Mouse (Mus musculus) T-cell, adult 2 months (primary cell): ENCODE measurements around the gene Hat1.
"Not testable (repeated sequence)": the region's sequence is repeated elsewhere in the genome, so short reads cannot be mapped to it uniquely, and the experiment has no call there.

ENCODE experiments used
- DNase-seq: peaks from one replicate; pipeline ENCODE4 v3.0.0; 2022; ENCODE audit warnings: low spot score

The Hat1 gene

DNA sequence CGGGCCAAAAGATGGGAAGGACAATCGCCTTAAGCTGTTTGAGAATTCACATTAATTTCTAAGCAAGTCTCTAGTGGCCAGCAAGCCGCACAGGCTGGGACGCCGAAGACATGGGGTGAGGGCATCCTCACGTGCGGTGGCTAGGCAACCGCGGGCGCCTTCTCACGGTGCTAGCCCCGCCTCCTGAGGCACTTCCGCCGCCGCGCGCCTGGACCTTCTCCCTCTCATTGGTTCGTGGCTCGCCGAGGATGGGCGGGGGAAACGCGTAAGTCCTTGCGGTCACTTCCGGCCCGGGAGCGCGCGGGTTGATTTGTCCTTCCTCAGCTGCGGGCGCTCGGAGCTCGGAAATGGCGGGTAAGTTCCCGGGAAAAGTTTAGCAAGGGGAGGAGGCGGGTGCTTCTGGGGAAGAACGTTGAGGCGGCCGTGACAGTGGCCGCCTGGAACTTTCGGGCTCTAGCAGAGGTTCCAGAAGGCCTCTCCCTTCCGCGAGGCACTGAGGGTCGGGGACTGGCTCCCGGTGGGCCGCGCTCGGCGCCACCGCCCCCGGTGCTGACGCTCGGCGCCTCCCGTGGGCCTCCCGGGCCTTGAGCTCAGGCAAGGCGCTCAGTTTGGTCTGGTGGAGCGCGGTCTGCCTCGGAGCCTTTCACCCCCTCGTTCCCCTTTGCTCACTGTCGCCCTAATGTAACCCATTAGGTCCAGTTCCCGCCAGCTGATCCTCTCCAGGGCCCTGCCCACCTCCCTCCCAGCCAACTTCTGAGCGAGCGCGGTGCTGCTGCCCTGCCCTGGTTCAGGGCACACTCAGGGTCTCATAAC lies at the start of gene Hat1:
Gene Hat1 (plus strand): TSS at position 8 of the 813 bp plus-strand sequence.
- peak; percentile 96 for DNase-seq

DNA sequence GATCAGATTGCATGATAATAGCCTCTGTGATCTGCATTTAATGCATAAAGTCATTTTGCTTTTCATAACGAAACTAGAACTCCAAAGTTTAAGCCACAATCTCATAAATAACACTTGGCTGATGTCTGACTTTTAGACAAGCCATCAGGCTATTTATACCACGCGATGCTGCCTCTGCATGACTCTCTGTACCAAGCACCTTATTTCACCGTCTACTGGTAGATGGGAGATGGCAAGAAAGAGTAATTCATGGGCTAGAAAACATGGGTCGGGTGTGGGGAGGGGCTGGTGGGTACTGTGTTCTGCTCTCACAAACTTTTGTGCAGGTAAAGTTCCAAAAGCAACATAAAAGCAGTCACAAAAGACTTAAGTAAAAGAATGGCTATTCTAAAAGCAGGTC lies 48.6 kb upstream of the Hat1 start:
- DNase-seq: no peak

DNA sequence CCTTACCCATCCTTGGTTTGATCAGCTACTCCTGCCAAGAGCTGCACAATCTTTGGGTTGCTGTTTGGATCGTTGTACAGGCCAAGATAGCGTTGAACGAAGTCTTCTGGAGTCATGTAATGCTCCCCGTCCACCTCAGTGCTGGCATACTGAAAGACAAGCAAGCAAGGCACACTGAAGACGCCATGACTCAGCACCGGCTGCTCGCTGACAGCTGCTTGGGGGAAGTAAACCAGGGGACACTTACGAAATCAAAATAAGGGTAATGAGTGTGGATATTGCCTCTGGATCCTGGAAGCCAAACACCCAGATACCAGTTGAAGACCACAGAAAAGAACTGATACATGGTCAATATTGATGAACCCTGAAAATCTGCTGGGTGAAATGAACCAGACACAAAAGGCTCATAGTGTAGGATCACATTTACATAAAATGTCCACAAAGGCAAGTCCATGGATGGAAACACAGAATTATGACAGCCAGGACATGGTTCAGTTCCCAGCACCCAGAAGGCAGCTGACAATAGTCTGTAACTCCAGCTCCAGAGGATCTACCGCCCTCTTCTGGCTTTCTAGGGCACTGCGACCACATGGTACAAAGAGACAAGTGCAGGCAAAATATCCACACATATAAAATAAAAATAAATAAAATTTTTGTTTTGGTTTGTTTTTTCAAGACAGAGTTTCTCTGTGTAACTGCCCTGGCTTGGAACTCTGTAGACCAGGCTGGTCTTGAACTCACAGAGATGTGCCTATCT lies 44.7 kb upstream of the Hat1 start:
- DNase-seq: peak; percentile 9

DNA sequence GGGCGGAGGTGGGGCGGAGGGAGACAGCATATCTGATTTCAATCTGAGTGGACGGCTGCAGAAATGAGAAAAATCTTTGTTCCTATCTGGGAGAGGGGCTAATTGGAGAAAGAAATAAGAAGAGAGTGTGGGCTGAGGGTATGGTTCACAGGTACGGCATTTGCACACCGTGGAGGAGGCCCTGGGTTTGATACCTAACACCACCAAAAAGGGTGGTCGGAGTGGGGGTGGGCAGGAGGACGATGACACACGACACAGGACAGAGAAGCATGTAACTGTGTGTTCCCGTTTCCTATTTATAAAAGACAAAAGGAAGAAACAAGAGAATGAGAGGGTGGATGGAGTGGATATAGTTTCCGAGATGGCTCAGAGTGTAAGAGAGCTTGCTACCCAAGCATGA lies 41.6 kb upstream of the Hat1 start:
- DNase-seq: no peak

DNA sequence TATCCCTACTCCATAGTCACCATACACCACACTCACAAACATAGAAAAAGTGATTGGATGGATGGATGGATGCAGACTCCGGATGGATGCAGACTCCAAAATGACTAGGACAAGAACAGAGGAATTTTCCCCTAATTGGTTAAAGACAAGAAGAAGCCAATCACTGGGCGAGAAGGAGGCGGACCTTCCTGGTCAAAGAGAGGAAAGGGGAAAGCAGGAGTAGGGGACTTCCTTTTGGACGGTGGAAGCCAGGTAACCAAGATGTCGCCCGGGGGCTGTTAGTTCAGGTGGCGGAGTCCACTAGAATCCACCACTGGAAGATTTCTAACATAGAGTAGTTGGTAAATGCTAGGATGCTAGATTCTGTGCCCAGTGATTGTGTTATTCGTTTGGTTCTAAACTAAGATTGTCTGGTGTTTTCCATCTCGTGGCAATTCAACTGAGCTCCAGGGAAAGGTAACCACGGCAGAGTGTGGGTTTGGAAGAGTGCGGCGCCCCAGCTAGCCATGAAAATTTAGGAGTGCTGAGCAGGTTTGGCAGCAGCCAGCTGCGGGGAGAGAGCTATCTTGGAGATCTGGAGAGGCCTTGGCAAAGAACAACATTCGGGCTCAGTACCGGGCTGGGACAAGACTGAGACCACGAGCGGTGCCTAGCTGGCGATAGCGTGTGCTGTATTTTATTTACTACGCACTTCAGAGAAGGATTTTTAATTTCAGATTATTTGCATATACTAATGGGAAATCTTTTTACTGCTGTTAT lies 40.8 kb upstream of the Hat1 start:
- DNase-seq: no peak

DNA sequence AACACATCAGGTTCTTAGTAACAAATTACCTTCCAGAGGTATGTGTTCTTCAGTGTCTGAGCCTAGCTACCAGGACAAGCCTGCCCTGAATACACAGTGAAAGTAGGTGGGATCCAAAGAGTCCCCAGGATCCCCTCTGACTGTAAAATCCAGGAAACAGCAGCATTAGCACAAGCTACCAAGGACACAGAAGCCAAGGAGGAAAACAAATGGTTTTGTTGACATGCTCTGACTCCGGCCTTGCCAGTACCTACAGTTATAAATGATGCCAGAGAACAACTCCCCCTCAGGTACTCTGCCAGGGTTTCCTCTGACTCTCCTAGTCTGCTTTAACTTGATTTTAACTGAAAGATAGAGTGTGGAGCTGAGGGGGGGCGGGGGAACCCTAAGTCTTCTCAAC lies 39.2 kb upstream of the Hat1 start:
- DNase-seq: no peak

DNA sequence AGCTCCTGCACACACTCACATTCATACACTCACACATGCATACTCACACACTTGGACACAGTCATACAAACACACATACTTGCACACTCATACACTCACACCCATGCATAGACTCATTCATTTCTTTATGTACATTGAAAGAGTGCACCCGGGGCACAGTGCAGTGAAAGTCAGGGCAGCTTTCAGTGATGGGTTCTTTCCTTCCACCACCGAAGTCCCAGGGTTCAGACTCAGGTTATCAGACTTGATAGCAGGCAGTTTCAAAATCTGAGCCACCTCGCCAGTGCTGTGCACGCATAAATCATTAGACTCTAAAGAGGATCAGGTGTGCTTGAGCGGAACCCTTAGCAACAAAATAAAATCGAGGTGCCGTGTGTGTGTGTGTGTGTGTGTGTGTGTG lies 38.6 kb upstream of the Hat1 start:
- no peak for DNase-seq

DNA sequence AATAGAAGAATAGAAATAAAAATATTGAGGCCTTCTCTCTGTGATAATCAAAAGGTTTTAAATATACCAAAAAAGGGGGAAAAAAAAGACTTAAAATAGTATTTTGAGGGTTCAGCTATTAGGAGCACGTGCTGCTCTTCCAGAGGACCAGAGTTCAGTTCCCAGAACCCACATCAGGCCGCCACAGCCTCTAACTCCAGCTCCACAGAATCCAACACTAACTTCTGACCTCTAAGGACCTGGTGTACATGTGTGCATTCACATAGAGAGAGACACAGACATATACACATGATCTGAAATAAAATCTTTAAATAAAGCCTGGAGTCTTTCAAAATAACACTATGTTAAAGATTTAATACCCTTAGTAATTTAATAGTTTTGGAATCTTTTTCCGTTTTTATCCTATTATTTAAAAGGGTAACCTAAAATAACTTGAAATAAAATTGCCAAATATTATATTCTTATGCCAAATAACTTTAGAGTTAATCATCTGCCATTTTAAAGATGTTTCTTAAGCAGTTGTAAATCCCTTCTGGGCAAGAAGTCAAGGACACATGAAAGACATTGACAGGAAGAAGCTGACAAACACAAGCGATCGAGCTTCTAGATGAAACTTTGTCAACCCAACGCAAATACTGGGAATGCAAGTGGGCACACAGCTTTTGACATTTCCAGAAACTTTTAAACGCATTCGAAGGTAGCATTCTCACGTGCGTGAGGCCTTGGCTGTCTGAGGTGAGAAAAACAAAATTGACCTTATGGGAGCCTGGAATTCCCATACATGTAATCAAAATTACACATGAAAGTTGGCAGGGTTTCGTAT lies 37.6 kb upstream of the Hat1 start:
- no peak for DNase-seq

DNA sequence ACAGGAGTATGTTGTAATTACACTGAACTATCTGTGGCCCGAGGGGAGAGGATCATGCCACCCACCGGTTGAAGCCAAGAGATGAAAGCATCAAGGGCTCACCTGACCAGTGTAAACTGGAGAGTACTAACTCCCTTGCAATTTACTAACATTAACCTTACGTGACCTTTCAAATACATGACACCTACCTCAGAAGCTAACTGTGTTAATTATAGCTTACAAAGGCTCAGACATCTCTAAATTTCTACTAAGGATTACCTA lies 37.1 kb upstream of the Hat1 start:
- DNase-seq: no peak

DNA sequence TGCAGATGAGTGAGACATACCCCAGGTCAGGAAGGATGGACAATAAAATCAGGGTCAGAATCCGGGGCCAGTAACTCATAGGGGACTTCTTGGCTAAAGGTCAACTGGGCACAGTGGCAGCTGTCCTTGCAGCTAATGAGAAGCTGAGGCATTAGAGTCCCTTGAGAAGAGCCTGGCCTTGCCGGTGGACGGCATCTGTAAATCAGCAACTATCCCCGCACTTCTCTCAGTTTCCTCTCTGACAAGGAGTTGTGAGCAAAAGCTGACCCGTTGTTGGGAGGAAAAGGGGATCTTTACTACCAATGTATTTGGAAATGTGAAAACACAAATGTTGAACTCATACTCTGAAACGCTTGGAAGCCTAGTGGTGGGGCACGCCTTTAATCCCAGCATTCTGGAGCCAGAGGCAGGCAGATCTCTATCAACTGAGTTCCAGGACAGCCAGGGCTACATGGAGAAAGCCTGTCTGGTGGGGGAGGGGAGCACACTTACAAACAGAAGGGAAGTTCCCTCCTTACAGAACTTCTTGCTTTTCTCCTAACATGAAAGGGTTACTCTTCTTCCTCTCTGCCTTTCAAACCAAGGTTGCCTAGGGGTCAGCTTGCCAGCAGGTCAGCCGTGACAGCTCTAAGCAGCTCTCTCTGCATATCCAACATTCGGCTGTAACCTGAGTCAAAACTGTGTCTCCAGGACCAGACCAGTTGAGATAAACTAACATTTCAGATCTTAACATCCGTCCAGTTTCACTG lies 35.3 kb upstream of the Hat1 start:
- no peak for DNase-seq

DNA sequence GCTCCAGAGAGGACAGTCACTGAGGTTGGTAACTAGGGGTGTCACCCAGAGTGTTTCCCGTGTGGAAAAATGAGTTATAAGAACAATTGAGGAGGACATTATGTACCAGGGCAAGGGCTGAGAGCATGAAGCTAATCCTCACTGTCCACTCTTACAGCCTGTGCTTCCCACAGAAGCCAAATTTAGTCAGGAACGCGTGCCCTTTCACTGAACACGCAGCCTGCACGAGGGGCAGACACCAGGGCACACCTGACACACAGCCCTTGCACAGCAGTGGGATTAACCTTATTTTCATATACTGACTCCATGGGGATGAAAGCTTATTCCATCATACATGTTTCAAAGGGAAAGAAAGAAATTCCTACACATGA lies 34.7 kb upstream of the Hat1 start:
- DNase-seq: no peak

DNA sequence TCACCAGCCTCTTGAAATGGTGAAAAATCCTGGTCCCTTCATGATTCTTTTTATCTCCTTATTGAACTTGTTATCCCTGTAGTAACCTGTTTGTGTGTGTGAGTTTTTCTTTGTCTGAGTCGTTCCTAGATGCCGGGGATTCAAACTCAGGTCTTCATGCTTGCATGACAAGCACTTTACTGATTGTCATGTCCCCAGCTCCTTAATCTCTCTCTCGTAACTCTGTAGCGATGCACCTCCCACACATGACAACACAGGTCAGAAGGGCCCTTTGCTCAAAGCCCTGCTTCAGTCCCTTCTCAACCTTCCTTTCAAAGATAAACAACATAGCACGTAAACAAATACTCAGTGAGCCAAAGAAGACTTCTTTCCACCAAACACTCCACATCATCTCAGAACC lies 30.4 kb upstream of the Hat1 start:
- no peak for DNase-seq

DNA sequence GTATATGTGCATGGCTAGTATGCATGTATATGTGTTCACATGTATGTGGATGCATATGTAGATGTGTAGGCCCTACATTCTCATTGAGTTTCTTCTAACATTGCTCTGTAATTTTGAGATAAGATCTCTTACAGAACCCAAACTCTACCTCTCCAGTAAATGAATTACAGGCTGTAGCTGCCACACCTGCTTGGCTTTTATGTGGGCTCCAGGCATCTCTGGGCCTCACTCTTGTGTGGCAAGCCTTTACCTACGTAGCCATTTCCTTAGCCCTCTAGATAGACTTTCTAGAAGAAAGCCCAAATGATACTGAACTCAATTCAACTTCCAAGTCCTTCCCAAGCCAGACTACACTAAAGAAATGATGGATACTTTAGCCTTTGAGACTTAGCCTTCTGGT lies 28.6 kb upstream of the Hat1 start:
- peak; percentile 66 for DNase-seq

DNA sequence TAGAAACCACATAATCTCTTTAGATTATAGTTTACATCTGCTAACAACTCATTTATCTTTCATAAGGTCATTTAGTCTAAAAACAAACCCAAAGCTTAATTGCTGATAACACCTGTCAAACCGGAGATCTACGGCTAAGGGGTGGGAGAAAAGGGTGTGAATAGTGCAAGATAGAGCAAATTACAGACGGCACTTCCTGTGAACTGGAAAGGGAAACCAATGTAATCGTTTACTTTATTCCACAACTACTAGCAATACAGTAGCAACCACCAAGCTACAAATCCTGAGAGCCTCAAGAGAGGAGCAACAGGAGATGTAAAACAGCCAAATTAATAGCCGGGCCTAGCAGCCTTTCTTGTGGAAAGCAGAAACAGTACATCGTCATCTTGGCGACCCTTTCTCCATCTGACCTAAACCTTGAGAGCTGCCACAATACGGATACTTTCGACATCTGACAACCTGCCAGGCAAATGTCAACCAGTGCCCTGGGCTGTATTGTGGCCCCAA lies 22.1 kb upstream of the Hat1 start:
- DNase-seq: peak; percentile 16

DNA sequence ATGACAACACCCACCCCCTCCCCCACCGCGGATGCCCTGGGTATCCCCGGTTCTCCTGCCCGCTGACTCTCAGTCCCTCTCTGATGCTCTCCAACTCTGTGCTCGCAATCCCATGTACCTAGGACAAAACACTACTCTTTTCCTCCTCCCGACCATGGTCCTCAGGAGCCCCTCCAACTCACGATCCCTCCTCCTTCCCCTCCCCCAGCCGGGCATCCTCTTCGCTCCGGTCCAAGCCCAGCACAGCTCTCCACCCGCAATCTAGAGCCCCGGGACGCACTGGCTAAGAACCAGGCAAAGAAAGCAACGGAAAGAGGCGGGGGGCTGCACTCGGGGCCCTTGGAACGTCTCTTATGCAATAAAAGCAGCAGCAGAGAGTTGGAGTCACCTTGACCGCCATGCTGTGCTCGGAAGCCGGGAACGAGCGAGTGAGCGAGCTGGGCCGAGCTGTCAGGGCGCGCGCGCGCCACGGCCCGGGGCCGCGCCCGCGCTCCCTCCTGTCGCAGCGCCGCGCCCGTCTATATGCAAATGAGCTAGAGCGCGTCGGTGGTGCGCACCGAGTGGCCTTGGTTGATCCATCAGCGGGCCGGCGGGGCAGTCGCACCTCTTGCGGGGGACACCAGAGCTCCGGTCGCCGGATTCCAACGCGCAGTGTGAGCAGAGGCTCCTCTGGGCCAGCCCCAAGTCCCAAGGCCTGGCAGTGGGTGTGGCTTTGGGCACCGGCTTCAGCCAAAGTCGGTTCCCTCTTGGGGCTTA lies 21.5 kb upstream of the Hat1 start, which contains the start of gene Slc25a12:
Gene Slc25a12 (minus strand): TSS at position 625 of the 756 bp plus-strand sequence.
- DNase-seq: peak; percentile 66

DNA sequence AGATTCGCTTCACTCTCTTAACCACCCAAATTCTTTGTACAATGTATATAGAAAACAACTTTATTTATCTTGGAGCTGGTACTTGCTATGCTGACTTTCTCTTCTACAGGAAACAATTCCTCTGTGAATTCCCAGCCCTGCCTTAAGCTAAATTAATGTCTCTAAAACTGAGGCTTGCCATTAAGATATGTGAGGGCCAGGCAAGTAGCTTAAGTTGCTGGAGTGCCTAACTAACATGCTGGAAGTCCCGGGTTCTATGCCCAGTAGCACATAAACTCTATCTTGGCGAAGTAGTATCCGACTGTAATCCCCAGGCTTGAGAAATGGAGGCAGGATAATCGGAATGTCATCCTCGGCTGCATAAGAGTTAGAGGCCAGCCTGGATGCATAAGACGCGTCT lies 20.7 kb upstream of the Hat1 start:
- DNase-seq: no peak

DNA sequence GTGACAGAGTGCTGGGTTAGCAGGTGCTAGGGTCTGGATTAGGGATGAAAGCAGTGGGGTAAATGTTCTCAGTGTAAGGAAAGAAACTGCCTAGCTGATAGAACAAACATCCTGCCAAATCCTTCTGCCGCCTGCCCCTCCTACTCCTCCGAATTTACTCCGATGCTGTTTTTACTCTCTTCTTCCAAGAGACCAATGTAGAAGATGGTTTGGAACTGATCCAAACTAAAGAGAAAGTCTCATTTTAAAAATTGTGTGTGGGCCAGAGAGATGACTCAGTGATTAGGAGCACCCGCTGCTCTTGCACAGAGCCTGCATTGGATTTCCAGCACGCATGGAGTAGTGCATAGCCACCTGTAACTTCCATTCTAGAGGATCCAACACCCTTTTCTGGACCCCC lies 17.0 kb upstream of the Hat1 start:
- DNase-seq: no peak

DNA sequence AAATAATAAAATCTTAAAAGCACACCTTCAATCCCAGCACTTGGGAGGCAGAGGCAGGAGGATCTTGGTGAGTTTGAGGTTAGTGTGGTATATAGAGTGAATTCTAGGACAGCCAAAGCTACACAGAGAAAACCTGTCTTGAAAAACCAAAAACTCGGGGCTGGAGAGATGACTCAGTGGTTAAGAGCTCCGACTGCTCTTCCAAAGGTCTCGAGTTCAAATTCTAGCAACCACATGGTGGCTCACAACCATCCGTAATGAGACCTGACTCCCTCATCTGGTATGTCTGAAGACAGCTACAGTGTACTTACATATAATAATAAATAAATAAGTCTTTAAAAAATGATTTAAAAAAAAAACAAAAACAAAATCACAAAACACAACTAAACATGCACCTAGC lies 16.5 kb upstream of the Hat1 start:
- not testable (repeated sequence) for DNase-seq

DNA sequence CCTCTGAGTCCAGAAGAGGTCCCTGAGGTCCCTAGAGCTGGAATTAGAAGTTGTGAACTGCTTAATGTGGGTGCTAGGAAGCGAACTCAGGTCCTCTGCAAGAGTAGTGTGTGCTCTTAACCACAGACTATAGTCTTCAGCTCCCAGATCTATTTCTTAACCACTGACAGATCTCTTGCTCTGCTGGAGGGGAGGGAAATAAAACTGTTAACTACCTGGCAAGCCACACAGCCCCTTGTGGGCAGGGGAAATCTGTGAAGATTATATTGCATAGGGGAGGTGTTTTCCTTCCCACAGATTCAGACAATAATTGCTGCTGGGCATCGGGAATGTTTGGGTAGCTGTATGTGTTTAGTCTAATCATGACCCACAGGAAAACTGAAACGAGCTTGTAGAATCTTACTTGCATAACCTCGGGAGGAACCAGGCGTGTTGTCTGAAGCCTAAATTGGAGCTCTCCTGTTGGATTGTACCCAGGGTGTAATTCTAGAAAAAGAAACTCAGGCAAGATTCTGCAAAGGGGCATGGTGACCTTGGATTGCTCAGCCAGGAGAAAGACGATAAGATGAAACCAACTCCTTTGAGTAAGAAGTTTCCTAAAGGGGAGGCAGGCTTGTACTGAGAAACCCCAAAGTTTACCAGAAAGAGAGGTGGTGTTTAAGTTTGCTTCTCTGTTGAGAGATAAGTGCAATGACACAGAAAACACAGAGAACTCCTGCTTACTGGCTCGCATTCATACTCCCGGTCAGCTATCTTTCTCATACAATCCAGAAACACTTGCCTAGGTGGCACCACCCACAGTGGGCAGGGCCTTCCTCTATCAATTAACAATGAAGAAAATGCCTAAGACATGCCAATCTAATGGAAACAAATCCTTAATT lies 14.2 kb upstream of the Hat1 start:
- no peak for DNase-seq
